Mouse (Mus musculus): Measurements from ENCODE around the gene Gm20388. TPM values are rescaled to one million over a fixed set of nuclear protein-coding genes. Genes with fewer than 3 reads are reported as not detected.

Gm20388 gene
- total RNA-seq, 2 experiments from 2014 or later: 8.8 TPM

GRCm38 (mm10) chr8:120523641-120524040, 613.0 kb downstream of the Gm20388 start:
- no peak for DNase-seq (ENCODE audit: extremely low spot score in 1 of 2, low spot score in 1 of 2)

- no peak for DNase-seq (ENCODE audit: extremely low spot score in 1 of 2, low spot score in 1 of 2)
Observed at GRCm38 (mm10) chr8:120525135-120525534, 614.5 kb downstream of the Gm20388 start.

GRCm38 (mm10) chr8:120525832-120526231, 615.2 kb downstream of the Gm20388 start:
- no peak for DNase-seq (ENCODE audit: extremely low spot score in 1 of 2, low spot score in 1 of 2)

- DNase-seq (ENCODE audit: extremely low spot score in 1 of 2, low spot score in 1 of 2): no peak
Observed at GRCm38 (mm10) chr8:120526577-120526976, 615.9 kb downstream of the Gm20388 start.

GRCm38 (mm10) chr8:120528332-120528731, 617.7 kb downstream of the Gm20388 start:
- DNase-seq (ENCODE audit: extremely low spot score in 1 of 2, low spot score in 1 of 2): no peak

GRCm38 (mm10) chr8:120529226-120529625, 618.6 kb downstream of the Gm20388 start:
- no peak for DNase-seq (ENCODE audit: extremely low spot score in 1 of 2, low spot score in 1 of 2)

- DNase-seq (ENCODE audit: extremely low spot score in 1 of 2, low spot score in 1 of 2): no peak
Observed at GRCm38 (mm10) chr8:120530954-120531656, 620.5 kb downstream of the Gm20388 start.

GRCm38 (mm10) chr8:120531775-120532516, 621.3 kb downstream of the Gm20388 start:
- no peak for DNase-seq (ENCODE audit: extremely low spot score in 1 of 2, low spot score in 1 of 2)

GRCm38 (mm10) chr8:120532517-120533215, 622.0 kb downstream of the Gm20388 start:
- DNase-seq (ENCODE audit: extremely low spot score in 1 of 2, low spot score in 1 of 2): no peak

GRCm38 (mm10) chr8:120533380-120533779, 622.7 kb downstream of the Gm20388 start:
- DNase-seq (ENCODE audit: extremely low spot score in 1 of 2, low spot score in 1 of 2): no peak

GRCm38 (mm10) chr8:120534080-120534479, 623.4 kb downstream of the Gm20388 start:
- DNase-seq (ENCODE audit: extremely low spot score in 1 of 2, low spot score in 1 of 2): no peak

- DNase-seq (ENCODE audit: extremely low spot score in 1 of 2, low spot score in 1 of 2): peak in 1 of 2 experiments; percentile 69
Observed at GRCm38 (mm10) chr8:120534504-120535368, 624.1 kb downstream of the Gm20388 start.

- peak in 1 of 2 experiments; percentile 61 for DNase-seq (ENCODE audit: extremely low spot score in 1 of 2, low spot score in 1 of 2)
Observed at GRCm38 (mm10) chr8:120535452-120536305, 625.0 kb downstream of the Gm20388 start.

- peak in 1 of 2 experiments; percentile 58 for DNase-seq (ENCODE audit: extremely low spot score in 1 of 2, low spot score in 1 of 2)
Observed at GRCm38 (mm10) chr8:120536306-120537206, 625.9 kb downstream of the Gm20388 start.

GRCm38 (mm10) chr8:120537207-120537817, 626.7 kb downstream of the Gm20388 start:
- DNase-seq (ENCODE audit: extremely low spot score in 1 of 2, low spot score in 1 of 2): peak in 1 of 2 experiments; percentile 48

- peak; percentile 51 to 64 for DNase-seq (ENCODE audit: extremely low spot score in 1 of 2, low spot score in 1 of 2)
Observed at GRCm38 (mm10) chr8:120537818-120538396, 627.3 kb downstream of the Gm20388 start.
